Comparison of ENCODE assay signal across 8 mouse cellular contexts in the genomic region with DNA sequence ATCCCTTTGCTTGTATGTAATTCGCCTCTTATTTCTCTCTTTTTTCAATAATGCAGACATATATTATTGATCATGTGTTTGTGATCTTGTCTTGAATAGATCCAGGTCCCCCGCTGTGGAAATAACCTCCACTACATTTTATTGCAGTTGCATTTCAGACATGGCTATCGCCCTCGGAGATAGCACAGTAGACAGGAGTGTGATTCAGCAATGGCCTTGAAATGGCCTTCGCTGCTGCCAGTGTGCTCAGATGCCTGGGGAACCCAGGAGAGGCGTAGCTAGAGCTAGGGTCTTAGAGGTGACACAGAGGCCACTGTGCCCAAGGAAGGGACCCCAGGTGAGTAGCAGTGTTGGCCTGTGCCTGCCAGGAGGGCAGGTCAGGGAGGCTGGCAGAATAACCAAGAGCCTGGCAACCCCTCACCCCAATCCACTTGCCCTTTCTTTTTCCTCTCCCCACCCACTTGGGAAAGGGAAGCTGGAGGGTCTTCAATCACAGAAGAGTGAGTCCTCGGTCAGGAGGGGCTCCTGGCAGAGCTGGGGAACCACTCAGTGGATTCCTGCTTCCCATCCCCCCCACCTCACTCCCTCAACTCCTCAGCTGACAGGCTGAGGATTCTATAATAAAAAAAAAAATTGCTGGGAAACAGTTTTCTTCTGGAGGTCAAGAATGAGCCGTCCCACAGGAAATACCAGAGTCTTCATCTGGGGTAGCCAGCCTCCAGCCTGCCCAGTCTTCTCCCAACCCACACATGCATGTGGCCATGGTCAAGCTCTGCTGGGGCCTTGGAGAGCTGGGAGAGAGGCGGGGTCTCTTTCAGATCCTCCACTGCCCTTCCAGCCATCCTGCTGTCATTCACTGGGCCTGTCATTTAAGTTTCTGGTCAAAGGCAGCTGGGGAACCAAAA.
DNase-seq lines count a peak whose midpoint lies in the region; ATAC-seq lines count a peak whose summit lies in the region.

No protein-coding gene starts in this region.

- H3K36me3 ChIP-seq in heart, embryonic 11.5 days (ENCODE audit: control insufficient read depth, insufficient read depth, low read length) = no peaks in the 10 kb centered on the region
- H3K36me3 ChIP-seq in stomach, embryonic 15.5 days = no peaks in the 10 kb centered on the region

- no peak overlapping the region for H3K4me2 ChIP-seq in heart, embryonic 11.5 days
- H3K4me2 ChIP-seq in stomach, embryonic 15.5 days = no peak overlapping the region

- H3K27me3 ChIP-seq in heart, embryonic 11.5 days (ENCODE audit: control insufficient read depth, insufficient read depth, low read length) = peaks cover 42% of the 10 kb centered on the region
- no peaks in the 10 kb centered on the region for H3K27me3 ChIP-seq in stomach, embryonic 15.5 days (replicated peaks)

- no peak for ATAC-seq in heart, embryonic 11.5 days (replicated peaks; ENCODE audit: insufficient number of reproducible peaks, low FRiP score, low TSS enrichment)
- no peak for ATAC-seq in stomach, embryonic 15.5 days (ENCODE audit: insufficient read depth, low FRiP score, low read depth)

- H3K9ac ChIP-seq in heart, embryonic 11.5 days (ENCODE audit: low read depth, low read length) = 0 out of 2 replicates have a peak overlapping the region, but pooled peaks have one; percentile 46
- H3K9ac ChIP-seq in stomach, embryonic 15.5 days = no peak overlapping the region

- WGBS in heart, embryonic 11.5 days (ENCODE audit: insufficient replicate concordance) = 46% methylated on average over 9 of the region's 9 CpGs
- 63% methylated on average over 9 of the region's 9 CpGs for WGBS in stomach, embryonic 15.5 days

- intact Hi-C loops in heart, postnatal 10 days (cut with DNase I) = no loop called here

- H3K9me3 ChIP-seq in heart, embryonic 11.5 days (replicated peaks; ENCODE audit: control insufficient read depth, low read length) = no peaks in the 10 kb centered on the region
- H3K9me3 ChIP-seq in stomach, embryonic 15.5 days = no peaks in the 10 kb centered on the region

- H3K4me3 ChIP-seq in heart, embryonic 11.5 days (ENCODE audit: low read depth, low read length) = no peak overlapping the region
- no peak overlapping the region for H3K4me3 ChIP-seq in stomach, embryonic 15.5 days (replicated peaks)

- peak overlapping the region; percentile 41; the same call in 1 of the 2 replicates for H3K27ac ChIP-seq in heart, embryonic 11.5 days (ENCODE audit: low read depth, low read length)
- peak overlapping the region; percentile 35 for H3K27ac ChIP-seq in stomach, embryonic 15.5 days

- no peak for DNase-seq in heart, postnatal 10 days
- DNase-seq in ovary, postnatal 36 days (ENCODE audit: low spot score) = peak; percentile 47
- DNase-seq in ovary, postnatal 10 days (ENCODE audit: low spot score) = no peak
- peak; percentile 45 to 69 for DNase-seq in kidney, postnatal 25 days
- no peak for DNase-seq in thymus, postnatal 0 days (ENCODE audit: low spot score)
- no peak for DNase-seq in cerebellum, postnatal 14 days

- H3K4me1 ChIP-seq in heart, embryonic 11.5 days (ENCODE audit: control insufficient read depth, insufficient read depth, low read length) = peaks cover 67% of the 10 kb centered on the region
- H3K4me1 ChIP-seq in stomach, embryonic 15.5 days = peaks cover 49% of the 10 kb centered on the region

Comparison
In these comparisons a context has a peak if more than half of its experiments do, and no peak if none do; other contexts are left out.
1. DNase-seq: peak in ovary, postnatal 36 days (single experiment) and kidney, postnatal 25 days (2 of 2); none in heart, postnatal 10 days (0 of 2), ovary, postnatal 10 days (single experiment), thymus, postnatal 0 days (single experiment) and cerebellum, postnatal 14 days (0 of 2).